Mouse (Mus musculus) C2C12 (cell line): ENCODE results near the gene Figla. TPM values are rescaled to one million over a fixed set of nuclear protein-coding genes. Genes with fewer than 3 reads are reported as not detected.

Experiments
- H3K27me3 ChIP-seq: one replicate; pipeline ENCODE4 v1.6.1; 2011; ENCODE audit not compliant: control insufficient read depth, insufficient read depth, insufficient read length
- H3K36me3 ChIP-seq: one replicate; pipeline ENCODE4 v1.6.1; 2011; ENCODE audit not compliant: control insufficient read depth, insufficient read depth
- H3K4me3 ChIP-seq: one replicate; pipeline ENCODE4 v1.5.1; 2011; ENCODE audit warnings: mild to moderate bottlenecking, control low read depth; ENCODE audit not compliant: poor library complexity, insufficient read depth, severe bottlenecking
- H3K79me2 ChIP-seq: one replicate; pipeline ENCODE4 v1.6.1; 2011; ENCODE audit not compliant: control insufficient read depth, insufficient read depth
- H3K79me3 ChIP-seq: one replicate; pipeline ENCODE4 v1.6.1; 2011; ENCODE audit warnings: low read depth, control low read depth
- H3ac ChIP-seq: one replicate; pipeline ENCODE3; 2011; ENCODE audit warnings: low read depth; ENCODE audit not compliant: control insufficient read depth, insufficient read length
- CEBPB ChIP-seq: IDR thresholded peaks from one replicate; pipeline ENCODE4 v1.6.1; 2011; ENCODE audit warnings: low read depth, mild to moderate bottlenecking, control low read depth, moderate library complexity
- CTCF ChIP-seq: IDR thresholded peaks from one replicate; pipeline ENCODE4 v1.5.1; 2011; ENCODE audit not compliant: control insufficient read depth, insufficient read depth, insufficient read length
- FOSL1 ChIP-seq: IDR thresholded peaks from one replicate; pipeline ENCODE4 v1.8.0; 2011; ENCODE audit warnings: mild to moderate bottlenecking, low read length; ENCODE audit not compliant: poor library complexity, insufficient read depth, severe bottlenecking
- MAX ChIP-seq: IDR thresholded peaks from one replicate; pipeline ENCODE4 v1.6.1; 2011; ENCODE audit warnings: mild to moderate bottlenecking, control low read depth
- MYOD1 ChIP-seq: IDR thresholded peaks from one replicate; pipeline ENCODE4 v1.6.1; 2011; ENCODE audit warnings: low read depth; ENCODE audit not compliant: control insufficient read depth, insufficient read length
- MYOG ChIP-seq: IDR thresholded peaks from one replicate; pipeline ENCODE4 v1.6.1; 2011; ENCODE audit not compliant: control insufficient read depth, insufficient read length; ENCODE audit errors: extremely low read depth
- USF1 ChIP-seq: IDR thresholded peaks from one replicate; pipeline ENCODE4 v1.6.1; 2011; ENCODE audit warnings: low read depth, mild to moderate bottlenecking, control low read depth, moderate library complexity
- polyA plus RNA-seq: library from polyadenylated mRNA; unstranded; fragments of >200 nt; fragmentation: generic; extraction: Trizol; gene quantifications from one replicate; pipeline ENCODE4 v1.2.1, GENCODE M21; 2012; ENCODE audit warnings: missing spikeins

Gene Figla
- polyA plus RNA-seq, 1 experiment = 0.05 TPM

DNA sequence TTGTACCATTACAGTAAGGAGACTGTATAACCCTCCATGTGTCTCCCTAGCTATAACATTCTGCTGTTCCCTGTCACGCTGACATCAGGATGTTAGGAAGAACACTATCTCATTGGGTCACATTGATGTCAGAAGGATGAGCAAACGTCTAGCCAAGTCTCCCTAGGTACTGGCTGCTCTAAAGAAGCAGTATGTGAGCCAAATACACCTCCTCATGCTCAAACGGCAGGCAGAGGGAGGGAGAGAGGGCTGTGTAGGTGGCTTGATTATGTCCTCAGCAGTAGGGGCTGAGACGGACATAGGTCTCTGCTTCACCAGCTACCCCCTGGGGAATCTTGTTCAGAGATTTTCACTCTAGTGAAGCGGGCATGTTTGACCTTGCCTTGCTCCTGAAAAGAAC is 51.2 kb downstream of the Figla start:
- H3ac ChIP-seq = no peak overlapping the region
- H3K36me3 ChIP-seq = no peaks in the 10 kb centered on the region
- H3K79me3 ChIP-seq = peaks cover 1% of the 10 kb centered on the region
- H3K4me3 ChIP-seq = no peak overlapping the region
- TF ChIP-seq CTCF = no peak
- no peak for TF ChIP-seq FOSL1
- no peak for TF ChIP-seq MYOD1
- TF ChIP-seq USF1 = no peak
- TF ChIP-seq MAX = no peak
- TF ChIP-seq MYOG = no peak
- no peak for TF ChIP-seq CEBPB
- no peaks in the 10 kb centered on the region for H3K79me2 ChIP-seq
- no peaks in the 10 kb centered on the region for H3K27me3 ChIP-seq

DNA sequence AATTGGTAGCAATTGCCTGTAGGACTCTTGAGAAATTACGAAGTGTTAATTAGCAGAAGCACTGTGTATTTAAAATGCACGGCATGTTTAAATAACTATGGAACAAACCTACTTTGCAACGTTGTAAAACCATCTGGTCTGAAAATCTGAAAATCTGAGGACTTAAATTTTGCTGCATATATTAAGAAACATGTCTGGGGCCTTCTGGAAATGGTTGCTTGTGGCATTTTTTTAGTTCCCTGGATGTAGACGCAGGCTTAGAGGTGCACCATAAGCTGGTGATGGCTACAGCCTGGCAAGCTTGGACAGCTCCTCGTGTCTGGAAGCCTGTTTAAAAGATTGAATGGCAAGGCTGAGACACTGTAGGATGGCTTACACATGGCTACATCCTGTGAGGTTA is 53.0 kb downstream of the Figla start:
- TF ChIP-seq MAX (no peak), CTCF (no peak), CEBPB (no peak), MYOG (no peak), MYOD1 (no peak), FOSL1 (no peak), USF1 (no peak)

DNA sequence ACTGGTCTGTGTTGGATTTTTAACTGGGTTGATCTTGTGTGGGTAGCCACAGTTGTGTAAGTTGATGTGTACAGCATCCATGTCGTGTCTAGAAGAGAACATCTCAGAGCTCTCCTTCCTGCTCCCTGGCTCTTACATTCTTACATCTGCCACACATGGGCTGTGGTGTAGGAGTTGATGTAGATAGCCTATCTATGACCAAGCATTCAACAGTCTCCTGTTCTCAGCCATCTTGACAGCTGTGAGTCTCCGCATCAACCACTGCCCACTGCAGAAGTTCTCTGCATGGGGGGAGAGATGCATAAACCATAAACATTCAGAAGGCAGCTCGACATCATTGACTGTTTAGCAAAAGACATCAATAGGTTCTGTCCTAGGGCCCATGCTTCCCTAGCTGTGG is 53.9 kb downstream of the Figla start:
- Histone ChIP-seq H3K79me3 (no peaks in the 10 kb centered on the region), H3K4me3 (no peak overlapping the region), H3K36me3 (no peaks in the 10 kb centered on the region), H3K27me3 (no peaks in the 10 kb centered on the region), H3K79me2 (no peaks in the 10 kb centered on the region), H3ac (no peak overlapping the region)
- TF ChIP-seq MYOG = no peak
- no peak for TF ChIP-seq MYOD1
- no peak for TF ChIP-seq USF1
- no peak for TF ChIP-seq CEBPB
- TF ChIP-seq FOSL1 = no peak
- TF ChIP-seq CTCF = no peak
- TF ChIP-seq MAX = no peak

More for the DNA sequence above, 53.0 kb downstream of the Figla start:
- Histone ChIP-seq H3K36me3 (no peaks in the 10 kb centered on the region), H3K27me3 (no peaks in the 10 kb centered on the region), H3K79me2 (no peaks in the 10 kb centered on the region), H3K4me3 (no peak overlapping the region), H3K79me3 (no peaks in the 10 kb centered on the region), H3ac (no peak overlapping the region)

DNA sequence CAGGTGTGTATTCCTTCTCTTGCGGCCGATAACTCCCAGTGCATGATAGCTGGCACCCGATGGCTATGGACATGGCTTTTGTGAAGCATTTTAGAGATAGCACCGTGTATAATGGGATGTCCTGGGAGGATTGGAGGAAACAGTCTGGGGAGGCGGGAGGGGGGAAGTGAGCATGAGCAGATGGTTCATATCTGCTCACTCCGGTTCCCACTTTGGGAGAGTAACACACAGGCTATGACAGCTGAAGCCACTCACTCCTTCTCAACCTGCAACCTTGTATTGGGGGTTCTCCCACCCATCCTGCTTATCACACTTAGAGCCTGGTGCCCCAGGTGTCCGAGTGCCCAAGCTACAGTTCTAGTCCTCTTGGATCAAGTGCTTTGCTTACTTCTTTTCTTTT is 54.3 kb downstream of the Figla start:
- no peaks in the 10 kb centered on the region for H3K79me2 ChIP-seq
- no peaks in the 10 kb centered on the region for H3K79me3 ChIP-seq
- H3K36me3 ChIP-seq = no peaks in the 10 kb centered on the region
- H3K27me3 ChIP-seq = no peaks in the 10 kb centered on the region
- no peak overlapping the region for H3ac ChIP-seq
- TF ChIP-seq MYOG (no peak), CEBPB (no peak), FOSL1 (no peak), CTCF (no peak), USF1 (no peak), MYOD1 (no peak), MAX (no peak)
- H3K4me3 ChIP-seq = no peak overlapping the region

Other genes starting within 250 kb of the Figla start
- gene Nat8f6, start 195.2 kb upstream of the Figla start, polyA plus RNA-seq = not detected
- gene Nat8f5, start 195.2 kb upstream of the Figla start, polyA plus RNA-seq = not detected
- not detected for gene Nat8, start 184.1 kb upstream of the Figla start, polyA plus RNA-seq
- gene Nat8f2, start 147.0 kb upstream of the Figla start, polyA plus RNA-seq = not detected
- 0.04 TPM for gene Nat8f4, start 111.3 kb upstream of the Figla start, polyA plus RNA-seq
- gene Tprkb, start 104.3 kb upstream of the Figla start, polyA plus RNA-seq = 25.6 TPM
- gene Nat8f1, start 100.5 kb upstream of the Figla start, polyA plus RNA-seq = 1.8 TPM
- 14.5 TPM for gene Dusp11, start 54.5 kb upstream of the Figla start, polyA plus RNA-seq
- 6.7 TPM for gene Add2, start 12.5 kb downstream of the Figla start, polyA plus RNA-seq
- 0.54 TPM for gene Tgfa, start 179.1 kb downstream of the Figla start, polyA plus RNA-seq